Mouse (Mus musculus): ENCODE data around the gene Hdac7. TPM values are rescaled to one million over a fixed set of nuclear protein-coding genes. Genes with fewer than 3 reads are reported as not detected.

The Hdac7 gene
- polyA plus RNA-seq, 1 experiment from 2014 or later: 5.8 TPM

GRCm38 (mm10) chr15:97816199-97816994, 27.9 kb downstream of the Hdac7 start:
- H3K27ac ChIP-seq (ENCODE audit: low read length): no peak overlapping the region
- ATAC-seq (ENCODE audit: low read depth): no peak
- H3K4me3 ChIP-seq (ENCODE audit: low read depth, low read length): no peak overlapping the region
- WGBS (ENCODE audit: insufficient replicate concordance): 50% methylated on average over 17 of the region's 17 CpGs
- H3K9me3 ChIP-seq (replicated peaks; ENCODE audit: control insufficient read depth, low read length): no peaks in the 10 kb centered on the region
- no peaks in the 10 kb centered on the region for H3K27me3 ChIP-seq (ENCODE audit: control insufficient read depth, insufficient read depth, low read depth, low read length)
- H3K36me3 ChIP-seq (ENCODE audit: control insufficient read depth, insufficient read depth): no peaks in the 10 kb centered on the region
- no peak overlapping the region for H3K9ac ChIP-seq (ENCODE audit: low read depth, low read length)
- H3K4me1 ChIP-seq (ENCODE audit: control insufficient read depth, low read depth, low read length): peaks cover under 1% of the 10 kb centered on the region
- no peak overlapping the region for H3K4me2 ChIP-seq (ENCODE audit: low read depth, low read length)

GRCm38 (mm10) chr15:97815254-97815653, 29.0 kb downstream of the Hdac7 start:
- Histone ChIP-seq H3K9me3 (replicated peaks; ENCODE audit: control insufficient read depth, low read length) (no peaks in the 10 kb centered on the region), H3K9ac (ENCODE audit: low read depth, low read length) (no peak overlapping the region), H3K4me2 (ENCODE audit: low read depth, low read length) (no peak overlapping the region), H3K27me3 (ENCODE audit: control insufficient read depth, insufficient read depth, low read depth, low read length) (no peaks in the 10 kb centered on the region), H3K4me3 (ENCODE audit: low read depth, low read length) (no peak overlapping the region), H3K36me3 (ENCODE audit: control insufficient read depth, insufficient read depth) (no peaks in the 10 kb centered on the region), H3K4me1 (ENCODE audit: control insufficient read depth, low read depth, low read length) (no peaks in the 10 kb centered on the region; the same call in 1 of the 2 replicates), H3K27ac (ENCODE audit: low read length) (no peak overlapping the region)
- ATAC-seq (ENCODE audit: low read depth): no peak
- 57% methylated on average over 4 of the region's 4 CpGs for WGBS (ENCODE audit: insufficient replicate concordance)

DNA sequence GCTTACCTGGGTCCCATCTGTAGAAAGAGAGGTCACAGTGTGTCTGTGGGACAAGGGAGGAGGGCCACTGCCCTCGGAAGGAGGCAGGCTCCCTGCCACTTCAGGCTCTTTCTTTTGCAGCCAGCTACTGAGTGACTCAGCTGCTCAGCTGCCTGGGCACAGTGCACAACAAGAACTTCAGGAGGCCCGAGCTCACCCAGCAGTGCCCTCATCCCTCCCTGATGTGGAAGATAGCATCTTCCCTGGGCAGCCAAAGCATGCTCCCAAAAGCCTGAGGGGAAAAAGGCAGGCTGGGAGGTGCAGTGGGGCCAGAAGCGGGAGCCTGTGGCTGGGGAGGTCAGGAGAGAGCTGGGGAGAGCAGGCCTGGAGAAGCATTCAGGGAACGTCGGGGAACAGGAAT, 29.6 kb downstream of the Hdac7 start:
- no peak overlapping the region for H3K27ac ChIP-seq (ENCODE audit: low read length)
- WGBS (ENCODE audit: insufficient replicate concordance): 50% methylated on average over 5 of the region's 5 CpGs

DNA sequence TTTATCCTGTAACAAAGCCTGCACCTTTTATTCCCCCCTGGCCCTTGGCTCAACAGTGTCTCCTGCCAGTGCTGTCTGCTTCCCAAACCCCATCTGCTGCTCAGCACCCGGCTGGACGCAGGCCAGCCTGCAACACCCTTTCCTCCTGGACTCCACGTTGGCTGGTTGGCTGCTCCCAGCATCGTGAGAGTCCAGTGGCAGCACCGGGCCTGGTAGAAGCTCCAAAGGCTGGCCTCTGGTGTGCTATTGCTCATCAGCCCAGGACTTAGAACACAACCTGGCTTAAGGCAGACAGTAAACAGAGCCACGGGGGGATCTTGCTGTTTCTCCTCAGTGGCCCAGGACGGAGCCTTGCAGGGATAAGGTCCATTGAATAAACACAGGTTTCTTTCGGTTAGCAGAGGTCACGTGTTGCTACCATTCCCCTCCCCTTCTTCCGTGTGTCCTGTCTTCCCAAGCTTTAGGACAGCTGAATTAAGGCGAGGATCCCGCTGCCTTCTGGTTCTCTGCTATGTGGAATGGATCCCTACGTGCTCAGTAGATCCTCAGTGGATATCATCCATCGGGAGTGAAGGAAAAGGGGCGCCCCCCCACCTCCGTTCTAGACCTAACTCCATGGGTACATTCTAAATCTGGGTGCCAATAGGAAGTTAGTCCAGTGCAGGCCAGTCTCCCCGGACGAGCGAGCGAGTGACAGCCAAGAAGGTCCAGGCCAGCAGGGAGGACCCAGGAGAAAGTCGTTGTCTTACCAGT, 30.7 kb downstream of the Hdac7 start:
- Histone ChIP-seq H3K36me3 (ENCODE audit: control insufficient read depth, insufficient read depth) (no peaks in the 10 kb centered on the region), H3K27me3 (ENCODE audit: control insufficient read depth, insufficient read depth, low read depth, low read length) (no peaks in the 10 kb centered on the region), H3K9ac (ENCODE audit: low read depth, low read length) (no peak overlapping the region), H3K27ac (ENCODE audit: low read length) (no peak overlapping the region), H3K4me3 (ENCODE audit: low read depth, low read length) (no peak overlapping the region), H3K4me2 (ENCODE audit: low read depth, low read length) (no peak overlapping the region), H3K9me3 (replicated peaks; ENCODE audit: control insufficient read depth, low read length) (no peaks in the 10 kb centered on the region), H3K4me1 (ENCODE audit: control insufficient read depth, low read depth, low read length) (no peaks in the 10 kb centered on the region; the same call in 1 of the 2 replicates)
- 64% methylated on average over 21 of the region's 21 CpGs for WGBS (ENCODE audit: insufficient replicate concordance)
- no peak for ATAC-seq (ENCODE audit: low read depth)

More for the DNA sequence above, 29.6 kb downstream of the Hdac7 start:
- Histone ChIP-seq H3K36me3 (ENCODE audit: control insufficient read depth, insufficient read depth) (no peaks in the 10 kb centered on the region), H3K4me3 (ENCODE audit: low read depth, low read length) (no peak overlapping the region), H3K9me3 (replicated peaks; ENCODE audit: control insufficient read depth, low read length) (no peaks in the 10 kb centered on the region), H3K27me3 (ENCODE audit: control insufficient read depth, insufficient read depth, low read depth, low read length) (no peaks in the 10 kb centered on the region), H3K9ac (ENCODE audit: low read depth, low read length) (no peak overlapping the region), H3K4me1 (ENCODE audit: control insufficient read depth, low read depth, low read length) (no peaks in the 10 kb centered on the region; the same call in 1 of the 2 replicates), H3K4me2 (ENCODE audit: low read depth, low read length) (no peak overlapping the region)
- ATAC-seq (ENCODE audit: low read depth): no peak

DNA sequence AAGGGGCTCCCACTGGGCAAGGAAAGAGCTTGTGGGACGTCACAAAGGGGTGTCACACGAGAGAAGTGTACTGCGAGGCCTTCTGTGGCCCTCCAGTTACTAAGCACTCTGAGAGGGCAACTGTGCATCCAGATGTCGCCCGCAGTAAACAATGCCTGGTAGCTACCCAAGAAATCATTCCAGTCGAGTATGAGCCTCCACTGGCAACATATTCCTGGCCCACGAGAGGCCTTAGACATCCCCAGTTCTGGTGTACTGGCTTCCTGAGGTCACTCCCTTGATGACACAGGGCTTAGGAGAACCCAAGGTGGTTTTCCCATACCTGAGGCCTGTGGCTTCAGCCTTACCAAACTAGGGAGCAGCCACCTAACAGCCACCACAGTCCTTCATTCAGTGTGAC, 31.4 kb downstream of the Hdac7 start:
- 63% methylated on average over 7 of the region's 7 CpGs for WGBS (ENCODE audit: insufficient replicate concordance)
- H3K9ac ChIP-seq (ENCODE audit: low read depth, low read length): no peak overlapping the region
- no peaks in the 10 kb centered on the region for H3K9me3 ChIP-seq (replicated peaks; ENCODE audit: control insufficient read depth, low read length)
- no peaks in the 10 kb centered on the region; the same call in 1 of the 2 replicates for H3K4me1 ChIP-seq (ENCODE audit: control insufficient read depth, low read depth, low read length)
- H3K4me2 ChIP-seq (ENCODE audit: low read depth, low read length): no peak overlapping the region
- no peak overlapping the region for H3K27ac ChIP-seq (ENCODE audit: low read length)
- no peaks in the 10 kb centered on the region for H3K27me3 ChIP-seq (ENCODE audit: control insufficient read depth, insufficient read depth, low read depth, low read length)
- ATAC-seq (ENCODE audit: low read depth): no peak
- no peak overlapping the region for H3K4me3 ChIP-seq (ENCODE audit: low read depth, low read length)
- no peaks in the 10 kb centered on the region for H3K36me3 ChIP-seq (ENCODE audit: control insufficient read depth, insufficient read depth)

- WGBS (ENCODE audit: insufficient replicate concordance): 70% methylated on average over 6 of the region's 6 CpGs
- no peaks in the 10 kb centered on the region; the same call in 1 of the 2 replicates for H3K4me1 ChIP-seq (ENCODE audit: control insufficient read depth, low read depth, low read length)
- 0 out of 2 replicates have a peak, but pooled peaks have one; percentile 7 for ATAC-seq (ENCODE audit: low read depth)
- H3K4me2 ChIP-seq (ENCODE audit: low read depth, low read length): no peak overlapping the region
- H3K9ac ChIP-seq (ENCODE audit: low read depth, low read length): no peak overlapping the region
- no peak overlapping the region for H3K4me3 ChIP-seq (ENCODE audit: low read depth, low read length)
- no peaks in the 10 kb centered on the region for H3K27me3 ChIP-seq (ENCODE audit: control insufficient read depth, insufficient read depth, low read depth, low read length)
- H3K9me3 ChIP-seq (replicated peaks; ENCODE audit: control insufficient read depth, low read length): no peaks in the 10 kb centered on the region
- H3K27ac ChIP-seq (ENCODE audit: low read length): no peak overlapping the region
- H3K36me3 ChIP-seq (ENCODE audit: control insufficient read depth, insufficient read depth): no peaks in the 10 kb centered on the region
Measured at GRCm38 (mm10) chr15:97812126-97812525, 32.2 kb downstream of the Hdac7 start.

DNA sequence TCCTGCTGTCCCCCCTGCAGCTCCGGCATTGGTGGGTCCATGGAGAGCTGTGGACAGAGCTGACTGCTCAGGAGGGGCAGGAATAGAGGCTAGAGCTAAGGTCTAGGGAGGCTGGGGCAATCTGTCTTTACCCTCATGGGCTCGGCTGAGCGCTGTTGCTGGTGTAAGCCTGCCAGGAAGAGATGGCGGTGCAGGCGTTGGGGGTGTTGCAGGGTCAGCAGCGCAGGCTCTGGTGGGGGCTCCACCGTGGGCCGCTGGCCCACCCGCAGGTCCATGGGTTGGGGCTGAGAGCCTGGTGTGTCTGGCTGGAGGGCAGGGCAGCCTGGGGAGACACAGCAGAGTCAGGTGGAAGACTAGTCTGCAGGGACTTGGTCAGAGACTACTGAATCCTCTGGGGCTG, 33.0 kb downstream of the Hdac7 start:
- no peaks in the 10 kb centered on the region for H3K9me3 ChIP-seq (replicated peaks; ENCODE audit: control insufficient read depth, low read length)
- WGBS (ENCODE audit: insufficient replicate concordance): 78% methylated on average over 9 of the region's 9 CpGs
- no peak for ATAC-seq (ENCODE audit: low read depth)
- no peak overlapping the region for H3K4me2 ChIP-seq (ENCODE audit: low read depth, low read length)
- no peak overlapping the region for H3K27ac ChIP-seq (ENCODE audit: low read length)
- H3K4me3 ChIP-seq (ENCODE audit: low read depth, low read length): no peak overlapping the region
- no peaks in the 10 kb centered on the region for H3K36me3 ChIP-seq (ENCODE audit: control insufficient read depth, insufficient read depth)
- no peak overlapping the region for H3K9ac ChIP-seq (ENCODE audit: low read depth, low read length)
- H3K4me1 ChIP-seq (ENCODE audit: control insufficient read depth, low read depth, low read length): no peaks in the 10 kb centered on the region; the same call in 1 of the 2 replicates
- no peaks in the 10 kb centered on the region for H3K27me3 ChIP-seq (ENCODE audit: control insufficient read depth, insufficient read depth, low read depth, low read length)

DNA sequence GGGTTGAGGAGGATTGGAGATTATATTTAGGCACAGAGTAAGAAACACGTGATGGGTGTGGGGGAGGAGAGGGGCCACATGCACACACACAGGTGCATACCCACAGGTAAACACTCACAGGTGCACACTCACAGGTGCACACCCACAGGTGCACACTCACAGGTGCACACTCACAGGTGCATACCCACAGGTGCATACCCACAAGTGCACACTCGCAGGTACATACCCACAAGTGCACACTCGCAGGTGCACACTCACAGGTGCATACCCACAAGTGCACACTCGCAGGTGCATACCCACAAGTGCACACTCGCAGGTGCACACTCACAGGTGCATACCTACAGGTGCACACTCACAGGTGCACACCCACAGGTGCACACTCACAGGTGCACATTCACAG, 33.9 kb downstream of the Hdac7 start:
- 66% methylated on average over 5 of the region's 5 CpGs for WGBS (ENCODE audit: insufficient replicate concordance)
- Histone ChIP-seq H3K27me3 (ENCODE audit: control insufficient read depth, insufficient read depth, low read depth, low read length) (no peaks in the 10 kb centered on the region), H3K9ac (ENCODE audit: low read depth, low read length) (no peak overlapping the region), H3K4me2 (ENCODE audit: low read depth, low read length) (no peak overlapping the region), H3K9me3 (replicated peaks; ENCODE audit: control insufficient read depth, low read length) (no peaks in the 10 kb centered on the region), H3K36me3 (ENCODE audit: control insufficient read depth, insufficient read depth) (no peaks in the 10 kb centered on the region), H3K4me1 (ENCODE audit: control insufficient read depth, low read depth, low read length) (no peaks in the 10 kb centered on the region; the same call in 1 of the 2 replicates), H3K27ac (ENCODE audit: low read length) (no peak overlapping the region), H3K4me3 (ENCODE audit: low read depth, low read length) (no peak overlapping the region)
- ATAC-seq (ENCODE audit: low read depth): no peak

GRCm38 (mm10) chr15:97809942-97810341, 34.4 kb downstream of the Hdac7 start:
- Histone ChIP-seq H3K27ac (ENCODE audit: low read length) (no peak overlapping the region), H3K9ac (ENCODE audit: low read depth, low read length) (no peak overlapping the region), H3K27me3 (ENCODE audit: control insufficient read depth, insufficient read depth, low read depth, low read length) (no peaks in the 10 kb centered on the region), H3K36me3 (ENCODE audit: control insufficient read depth, insufficient read depth) (no peaks in the 10 kb centered on the region), H3K4me2 (ENCODE audit: low read depth, low read length) (no peak overlapping the region), H3K4me1 (ENCODE audit: control insufficient read depth, low read depth, low read length) (no peaks in the 10 kb centered on the region; the same call in 1 of the 2 replicates), H3K9me3 (replicated peaks; ENCODE audit: control insufficient read depth, low read length) (no peaks in the 10 kb centered on the region), H3K4me3 (ENCODE audit: low read depth, low read length) (no peak overlapping the region)
- 84% methylated on average over 5 of the region's 5 CpGs for WGBS (ENCODE audit: insufficient replicate concordance)
- no peak for ATAC-seq (ENCODE audit: low read depth)
